Mouse (Mus musculus): ENCODE measurements at regions not wholly inside any gene's neighbourhood (a gene's known extent, or its start where the extent isn't known, plus 50 kb on each side); places are given as distances from the start of the nearest gene placed in this dataset.

DNA sequence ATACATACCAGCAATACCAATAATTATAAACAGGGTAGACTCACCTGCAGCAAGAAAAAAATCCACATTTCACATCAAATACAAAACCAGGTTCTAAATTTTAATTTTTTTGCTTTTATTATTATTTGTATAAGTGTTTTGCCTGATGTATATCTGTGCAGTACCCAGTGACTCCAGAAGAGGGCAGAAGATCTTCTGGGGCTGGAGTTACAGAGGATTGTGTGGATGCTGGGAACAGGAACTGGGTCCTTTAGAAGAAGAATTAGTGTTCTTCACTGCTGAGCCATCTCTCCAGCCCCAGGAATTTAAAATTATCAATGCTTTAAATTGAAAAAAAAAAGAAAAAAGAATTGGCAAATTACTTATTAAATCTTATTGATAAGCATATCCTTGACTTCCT, 71.7 kb upstream of the Ccdc39 start:
- ATAC-seq = no peak
- H3K9ac ChIP-seq (ENCODE audit: low read depth, low read length) = no peak overlapping the region
- H3K36me3 ChIP-seq (ENCODE audit: control insufficient read depth, insufficient read depth, low read length) = no peaks in the 10 kb centered on the region
- H3K27me3 ChIP-seq (replicated peaks; ENCODE audit: control insufficient read depth, insufficient read depth, low read length) = peaks cover 2% of the 10 kb centered on the region
- no peak overlapping the region for H3K27ac ChIP-seq (ENCODE audit: low read depth, low read length)
- no peaks in the 10 kb centered on the region for H3K4me1 ChIP-seq (ENCODE audit: control insufficient read depth, insufficient read depth, low read depth, low read length)
- H3K4me3 ChIP-seq (ENCODE audit: low read length) = no peak overlapping the region
- H3K4me2 ChIP-seq (ENCODE audit: low read length) = no peak overlapping the region
- 0 out of 2 replicates have a peak, but pooled peaks cover 2% of the 10 kb centered on the region for H3K9me3 ChIP-seq (ENCODE audit: control insufficient read depth, low read length)

DNA sequence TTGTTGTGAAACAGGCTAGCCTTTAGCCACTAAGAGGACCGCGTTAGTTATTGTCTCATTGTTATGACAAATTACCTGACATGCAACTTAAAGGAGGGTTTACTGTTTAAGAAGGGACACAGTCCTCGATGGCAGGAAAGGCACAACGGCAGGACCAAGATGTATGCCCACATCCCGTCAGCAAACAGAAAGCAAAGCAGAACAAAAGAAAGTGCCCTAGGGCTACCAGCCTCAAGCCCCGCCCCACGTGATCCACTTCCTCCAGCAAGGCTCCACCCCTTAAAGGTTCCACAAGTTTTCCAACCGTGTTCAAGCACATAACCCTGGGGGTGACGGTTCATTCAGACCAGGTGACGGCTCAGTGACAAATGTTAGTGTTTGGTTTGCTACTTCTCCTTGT, 72.2 kb upstream of the Ccdc39 start:
- 63% methylated on average over 10 of the region's 10 CpGs for WGBS
- Histone ChIP-seq H3K4me1 (ENCODE audit: control insufficient read depth, insufficient read depth, low read depth, low read length) (no peaks in the 10 kb centered on the region), H3K4me3 (ENCODE audit: low read length) (no peak overlapping the region), H3K9me3 (ENCODE audit: control insufficient read depth, low read length) (0 out of 2 replicates have a peak, but pooled peaks cover 2% of the 10 kb centered on the region), H3K9ac (ENCODE audit: low read depth, low read length) (no peak overlapping the region), H3K27ac (ENCODE audit: low read depth, low read length) (no peak overlapping the region), H3K27me3 (replicated peaks; ENCODE audit: control insufficient read depth, insufficient read depth, low read length) (peaks cover 2% of the 10 kb centered on the region), H3K36me3 (ENCODE audit: control insufficient read depth, insufficient read depth, low read length) (no peaks in the 10 kb centered on the region), H3K4me2 (ENCODE audit: low read length) (no peak overlapping the region)
- ATAC-seq = no peak

DNA sequence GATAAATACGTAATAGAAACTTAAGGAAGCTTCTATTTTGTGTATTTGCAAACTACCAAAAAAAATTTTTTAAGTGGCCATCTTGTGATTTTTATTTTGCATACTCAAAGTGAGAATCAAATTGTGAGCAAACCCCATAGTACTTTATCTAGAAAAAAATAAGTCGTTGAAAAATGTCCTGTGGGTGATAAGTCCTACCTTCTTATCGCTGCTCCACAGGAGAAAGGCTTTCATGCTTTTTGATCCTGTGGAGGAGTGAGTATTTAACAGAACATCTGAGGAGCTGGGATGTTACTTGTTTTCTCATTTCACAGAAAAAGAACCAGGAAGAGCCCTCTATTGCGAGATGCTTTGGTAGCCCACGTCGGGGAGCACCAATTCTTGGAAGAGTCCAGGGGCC, 72.7 kb upstream of the Ccdc39 start:
- 95% methylated on average over 6 of the region's 6 CpGs for WGBS
- no peak overlapping the region for H3K4me3 ChIP-seq (ENCODE audit: low read length)
- no peaks in the 10 kb centered on the region for H3K36me3 ChIP-seq (ENCODE audit: control insufficient read depth, insufficient read depth, low read length)
- no peak overlapping the region for H3K27ac ChIP-seq (ENCODE audit: low read depth, low read length)
- peaks cover 2% of the 10 kb centered on the region; the same call in 1 of the 2 replicates for H3K27me3 ChIP-seq (replicated peaks; ENCODE audit: control insufficient read depth, insufficient read depth, low read length)
- no peak overlapping the region for H3K9ac ChIP-seq (ENCODE audit: low read depth, low read length)
- H3K9me3 ChIP-seq (ENCODE audit: control insufficient read depth, low read length) = 0 out of 2 replicates have a peak, but pooled peaks cover 2% of the 10 kb centered on the region
- ATAC-seq = no peak
- no peak overlapping the region for H3K4me2 ChIP-seq (ENCODE audit: low read length)
- no peaks in the 10 kb centered on the region for H3K4me1 ChIP-seq (ENCODE audit: control insufficient read depth, insufficient read depth, low read depth, low read length)

- ATAC-seq = peak; percentile 65; the same call in 1 of the 2 replicates
- H3K4me3 ChIP-seq (ENCODE audit: low read length) = no peak overlapping the region
- 0 out of 2 replicates have a peak, but pooled peaks cover 2% of the 10 kb centered on the region for H3K9me3 ChIP-seq (ENCODE audit: control insufficient read depth, low read length)
- H3K4me2 ChIP-seq (ENCODE audit: low read length) = no peak overlapping the region
- no peak overlapping the region for H3K27ac ChIP-seq (ENCODE audit: low read depth, low read length)
- H3K36me3 ChIP-seq (ENCODE audit: control insufficient read depth, insufficient read depth, low read length) = no peaks in the 10 kb centered on the region
- no peaks in the 10 kb centered on the region for H3K4me1 ChIP-seq (ENCODE audit: control insufficient read depth, insufficient read depth, low read depth, low read length)
- H3K9ac ChIP-seq (ENCODE audit: low read depth, low read length) = no peak overlapping the region
- peaks cover 2% of the 10 kb centered on the region; the same call in 1 of the 2 replicates for H3K27me3 ChIP-seq (replicated peaks; ENCODE audit: control insufficient read depth, insufficient read depth, low read length)
- 11% methylated on average over 10 of the region's 10 CpGs for WGBS
These were observed 74.7 kb upstream of the Ccdc39 start for GRCm38 (mm10) chr3:33918785-33919184.

DNA sequence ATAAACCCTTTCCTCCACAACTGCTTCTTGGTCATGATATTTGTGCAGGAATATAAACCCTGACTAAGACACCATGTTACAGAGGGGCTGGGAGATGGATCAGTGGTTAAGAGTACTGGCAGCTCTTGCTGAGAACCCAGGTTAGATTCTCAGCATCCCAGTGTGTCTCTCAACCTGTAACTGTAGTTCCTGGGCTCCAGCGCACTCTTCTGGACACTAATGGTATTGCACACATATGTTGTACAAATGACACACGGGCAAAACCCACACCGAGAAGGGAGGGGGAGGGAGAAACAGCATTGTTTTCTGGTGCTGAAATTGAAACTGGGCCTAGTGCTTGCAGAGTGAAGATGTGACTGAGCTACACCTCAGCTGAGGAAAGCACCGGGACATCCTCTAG, 81.0 kb upstream of the Ccdc39 start:
- ATAC-seq = no peak

DNA sequence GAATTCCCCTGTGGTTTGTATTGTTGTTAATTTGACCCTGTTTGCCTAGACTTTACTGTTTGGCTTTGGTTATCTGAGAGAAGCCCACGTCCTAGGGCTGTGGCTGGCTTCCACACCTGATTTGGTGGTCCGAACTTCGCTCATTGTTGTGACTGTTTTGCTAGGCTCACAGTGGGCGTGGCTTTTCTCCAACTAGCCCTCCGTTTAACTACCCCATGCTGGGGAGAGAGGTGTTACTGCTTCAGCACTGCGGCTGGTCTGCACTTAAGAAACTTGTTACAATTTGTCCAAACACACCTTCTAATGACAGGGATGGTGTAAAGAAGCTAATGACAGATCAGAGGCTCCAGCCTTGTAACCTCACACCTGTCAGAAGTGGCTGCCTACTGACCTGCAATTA, 64.7 kb upstream of the Fxr1 start:
- Histone ChIP-seq H3K27me3 (replicated peaks; ENCODE audit: control insufficient read depth, insufficient read depth, low read length) (no peaks in the 10 kb centered on the region; the same call in 1 of the 2 replicates), H3K9me3 (ENCODE audit: control insufficient read depth, low read length) (no peaks in the 10 kb centered on the region), H3K4me1 (ENCODE audit: control insufficient read depth, insufficient read depth, low read depth, low read length) (peaks cover 4% of the 10 kb centered on the region), H3K9ac (ENCODE audit: low read depth, low read length) (no peak overlapping the region), H3K36me3 (ENCODE audit: control insufficient read depth, insufficient read depth, low read length) (no peaks in the 10 kb centered on the region), H3K4me2 (ENCODE audit: low read length) (no peak overlapping the region), H3K27ac (ENCODE audit: low read depth, low read length) (no peak overlapping the region), H3K4me3 (ENCODE audit: low read length) (no peak overlapping the region)
- WGBS = 2% methylated on average over 6 of the region's 6 CpGs
- ATAC-seq = no peak

More for the DNA sequence above, 81.0 kb upstream of the Ccdc39 start:
- Histone ChIP-seq H3K4me1 (ENCODE audit: control insufficient read depth, insufficient read depth, low read depth, low read length) (no peaks in the 10 kb centered on the region), H3K9me3 (ENCODE audit: control insufficient read depth, low read length) (0 out of 2 replicates have a peak, but pooled peaks cover 2% of the 10 kb centered on the region), H3K4me2 (ENCODE audit: low read length) (no peak overlapping the region), H3K27me3 (replicated peaks; ENCODE audit: control insufficient read depth, insufficient read depth, low read length) (no peaks in the 10 kb centered on the region), H3K4me3 (ENCODE audit: low read length) (no peak overlapping the region), H3K9ac (ENCODE audit: low read depth, low read length) (no peak overlapping the region), H3K27ac (ENCODE audit: low read depth, low read length) (no peak overlapping the region), H3K36me3 (ENCODE audit: control insufficient read depth, insufficient read depth, low read length) (no peaks in the 10 kb centered on the region)
- 82% methylated on average over 4 of the region's 4 CpGs for whole genome bisulfite sequencing

DNA sequence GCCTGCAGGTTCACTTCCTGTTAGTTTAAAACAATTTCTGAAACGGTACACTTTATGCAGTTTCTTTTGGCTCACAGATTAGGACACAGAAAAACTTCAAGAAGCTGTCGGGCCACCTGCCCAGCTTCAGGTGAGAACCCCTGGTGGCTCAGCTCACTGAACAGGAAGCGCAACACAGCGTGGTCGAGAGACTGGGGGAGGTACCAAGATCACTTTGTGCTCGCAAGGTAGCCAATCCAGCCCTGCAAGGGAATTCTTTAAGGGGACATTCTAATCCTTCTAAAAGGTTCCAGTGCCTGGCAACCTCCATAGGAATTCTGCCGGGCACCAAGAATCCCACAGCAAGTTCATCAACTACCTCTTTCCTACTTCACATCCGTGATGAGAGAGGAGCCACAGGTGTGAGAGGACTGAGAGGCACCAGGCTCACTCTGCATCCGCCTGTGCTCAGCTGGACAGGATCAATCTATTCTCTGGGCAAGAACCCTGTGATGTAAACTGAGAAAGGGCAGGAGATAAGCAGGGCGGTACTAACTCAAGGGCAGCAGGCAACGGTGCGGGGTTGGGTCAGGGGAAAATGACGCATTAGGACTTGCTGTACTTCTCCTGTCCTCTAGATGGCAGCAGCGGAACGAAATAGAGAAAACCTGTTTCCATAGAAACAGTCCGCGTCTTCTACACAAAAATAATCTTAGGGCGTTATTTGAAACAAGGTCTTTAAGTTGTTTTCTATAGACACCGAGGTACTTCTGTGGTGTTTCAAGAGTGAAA, 63.7 kb upstream of the Fxr1 start:
- ATAC-seq = peak; percentile 74
- Histone ChIP-seq H3K27ac (ENCODE audit: low read depth, low read length) (no peak overlapping the region), H3K9me3 (ENCODE audit: control insufficient read depth, low read length) (no peaks in the 10 kb centered on the region), H3K4me3 (ENCODE audit: low read length) (peak overlapping the region; percentile 26), H3K4me1 (ENCODE audit: control insufficient read depth, insufficient read depth, low read depth, low read length) (peaks cover 4% of the 10 kb centered on the region), H3K9ac (ENCODE audit: low read depth, low read length) (no peak overlapping the region), H3K4me2 (ENCODE audit: low read length) (peak overlapping the region; percentile 60), H3K27me3 (replicated peaks; ENCODE audit: control insufficient read depth, insufficient read depth, low read length) (no peaks in the 10 kb centered on the region; the same call in 1 of the 2 replicates), H3K36me3 (ENCODE audit: control insufficient read depth, insufficient read depth, low read length) (no peaks in the 10 kb centered on the region)
- 3% methylated on average over 19 of the region's 19 CpGs for WGBS

- H3K9me3 ChIP-seq (ENCODE audit: control insufficient read depth, low read length) = no peaks in the 10 kb centered on the region
- peak overlapping the region; percentile 60 for H3K4me2 ChIP-seq (ENCODE audit: low read length)
- ATAC-seq = no peak; the same call in 1 of the 2 replicates
These were observed 63.1 kb upstream of the Fxr1 start for GRCm38 (mm10) chr3:33956625-33957023.

GRCm38 (mm10) chr3:33957676-33958075, 62.1 kb upstream of the Fxr1 start:
- Histone ChIP-seq H3K27ac (ENCODE audit: low read depth, low read length) (no peak overlapping the region), H3K9ac (ENCODE audit: low read depth, low read length) (no peak overlapping the region), H3K4me3 (ENCODE audit: low read length) (no peak overlapping the region), H3K4me1 (ENCODE audit: control insufficient read depth, insufficient read depth, low read depth, low read length) (peaks cover 4% of the 10 kb centered on the region), H3K36me3 (ENCODE audit: control insufficient read depth, insufficient read depth, low read length) (no peaks in the 10 kb centered on the region), H3K27me3 (replicated peaks; ENCODE audit: control insufficient read depth, insufficient read depth, low read length) (no peaks in the 10 kb centered on the region; the same call in 1 of the 2 replicates), H3K4me2 (ENCODE audit: low read length) (no peak overlapping the region), H3K9me3 (ENCODE audit: control insufficient read depth, low read length) (no peaks in the 10 kb centered on the region)
- WGBS = 86% methylated on average over 10 of the region's 10 CpGs
- ATAC-seq = no peak

More at GRCm38 (mm10) chr3:33956625-33957023, 63.1 kb upstream of the Fxr1 start:
- H3K36me3 ChIP-seq (ENCODE audit: control insufficient read depth, insufficient read depth, low read length) = no peaks in the 10 kb centered on the region
- WGBS = 47% methylated on average over 3 of the region's 3 CpGs
- H3K4me3 ChIP-seq (ENCODE audit: low read length) = no peak overlapping the region
- H3K9ac ChIP-seq (ENCODE audit: low read depth, low read length) = no peak overlapping the region
- H3K27me3 ChIP-seq (replicated peaks; ENCODE audit: control insufficient read depth, insufficient read depth, low read length) = no peaks in the 10 kb centered on the region; the same call in 1 of the 2 replicates
- no peak overlapping the region for H3K27ac ChIP-seq (ENCODE audit: low read depth, low read length)
- peaks cover 4% of the 10 kb centered on the region for H3K4me1 ChIP-seq (ENCODE audit: control insufficient read depth, insufficient read depth, low read depth, low read length)
